Mouse (Mus musculus): ENCODE data around the gene Map4k5. TPM values are rescaled to one million over a fixed set of nuclear protein-coding genes. Genes with fewer than 3 reads are reported as not detected.

Map4k5 gene
- total RNA-seq, 4 experiments from 2014 or later, result 19.7 to 22.9 (median 22.4) TPM

DNA sequence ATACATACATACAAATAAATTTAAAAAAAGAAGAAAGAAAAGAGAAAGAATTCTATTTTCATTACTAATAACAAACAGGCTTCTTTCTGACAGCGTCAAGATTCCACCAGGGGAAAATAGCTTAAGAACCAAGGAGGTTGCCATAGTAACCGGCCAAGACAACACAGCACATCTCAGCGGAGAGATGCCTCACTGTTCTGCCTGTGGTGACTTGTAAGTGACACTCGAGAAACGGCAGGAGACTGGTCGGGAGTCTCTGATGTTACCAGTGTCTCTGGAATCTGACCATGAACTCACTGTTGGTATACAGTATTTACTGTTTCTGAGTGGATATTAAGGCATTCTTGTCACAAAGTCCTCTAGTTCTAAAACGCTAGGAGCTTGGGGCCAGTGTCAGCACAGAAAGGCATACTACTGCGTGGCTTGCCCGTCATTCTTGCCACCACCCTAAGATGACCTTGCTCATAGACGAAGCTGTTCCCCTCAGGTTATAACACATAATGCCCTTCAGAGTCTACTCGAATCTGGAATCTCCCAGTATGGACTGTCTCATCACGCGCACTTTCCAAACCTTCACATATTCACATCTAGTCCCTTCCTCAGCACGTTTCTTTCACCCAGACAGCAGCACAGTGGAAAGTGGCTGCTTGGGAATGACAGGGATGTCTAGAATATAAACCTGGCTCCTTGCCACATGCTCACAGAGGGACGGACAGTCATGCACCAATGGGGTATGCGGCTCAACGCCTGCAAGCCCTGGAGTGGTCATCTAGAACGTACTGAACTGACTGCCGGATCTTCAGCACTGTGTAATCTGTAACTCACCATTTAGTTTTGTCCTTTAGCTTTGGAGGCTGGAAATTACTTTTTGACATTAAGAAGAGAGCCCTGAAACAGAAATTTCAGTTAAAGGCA is 49.2 kb downstream of the Map4k5 start:
- no peak for DNase-seq (ENCODE audit: low spot score in 2 of 2)

DNA sequence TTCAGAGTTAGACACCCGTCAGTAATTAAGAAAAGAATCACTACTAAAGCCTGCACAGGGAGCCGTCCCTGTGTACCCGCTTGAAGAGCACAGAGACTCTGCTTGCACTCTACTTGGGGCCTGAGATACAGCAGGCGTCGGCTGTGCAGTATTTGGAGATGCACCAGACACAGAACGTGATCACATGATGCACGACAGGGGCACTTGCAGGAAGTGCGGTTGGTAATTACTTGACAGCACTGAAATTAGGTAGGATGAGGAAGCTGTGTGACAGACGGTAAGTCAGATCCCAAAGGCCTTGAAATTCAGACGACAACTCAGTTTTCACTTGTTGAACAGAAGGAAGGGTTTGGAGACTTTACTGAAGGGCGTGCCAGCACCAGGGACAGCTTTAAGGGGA is 54.6 kb downstream of the Map4k5 start:
- DNase-seq (ENCODE audit: low spot score in 2 of 2), result no peak

DNA sequence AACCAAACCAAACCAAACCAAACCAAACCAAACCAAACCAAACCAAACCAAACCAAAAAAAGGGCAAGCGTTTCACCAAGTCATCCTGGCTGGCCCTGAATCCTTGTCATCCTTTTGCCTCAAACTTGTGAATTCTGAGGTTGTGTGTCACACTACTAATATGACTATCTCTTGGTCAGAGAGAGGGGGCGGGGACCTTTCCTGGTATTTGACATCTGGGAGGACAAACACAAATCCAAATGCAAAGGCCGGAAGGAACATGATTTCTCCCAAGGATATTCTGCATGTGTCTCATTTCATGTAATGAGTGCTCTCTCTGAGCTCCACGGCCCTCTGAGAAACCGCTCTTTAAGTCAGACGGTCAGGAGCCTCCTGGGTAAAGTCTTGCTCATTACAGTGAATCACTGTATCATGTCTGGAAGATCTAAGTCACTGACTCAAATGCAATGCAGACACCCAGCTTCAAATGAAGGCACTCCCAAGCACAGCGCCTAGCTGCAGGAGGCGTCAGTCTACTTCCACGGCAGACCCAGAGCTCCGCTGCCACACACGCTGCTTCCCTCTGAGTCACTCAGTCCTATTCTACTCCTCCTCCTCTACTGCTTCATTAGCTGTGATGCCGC is 58.9 kb downstream of the Map4k5 start:
- DNase-seq (ENCODE audit: low spot score in 2 of 2), result no peak

DNA sequence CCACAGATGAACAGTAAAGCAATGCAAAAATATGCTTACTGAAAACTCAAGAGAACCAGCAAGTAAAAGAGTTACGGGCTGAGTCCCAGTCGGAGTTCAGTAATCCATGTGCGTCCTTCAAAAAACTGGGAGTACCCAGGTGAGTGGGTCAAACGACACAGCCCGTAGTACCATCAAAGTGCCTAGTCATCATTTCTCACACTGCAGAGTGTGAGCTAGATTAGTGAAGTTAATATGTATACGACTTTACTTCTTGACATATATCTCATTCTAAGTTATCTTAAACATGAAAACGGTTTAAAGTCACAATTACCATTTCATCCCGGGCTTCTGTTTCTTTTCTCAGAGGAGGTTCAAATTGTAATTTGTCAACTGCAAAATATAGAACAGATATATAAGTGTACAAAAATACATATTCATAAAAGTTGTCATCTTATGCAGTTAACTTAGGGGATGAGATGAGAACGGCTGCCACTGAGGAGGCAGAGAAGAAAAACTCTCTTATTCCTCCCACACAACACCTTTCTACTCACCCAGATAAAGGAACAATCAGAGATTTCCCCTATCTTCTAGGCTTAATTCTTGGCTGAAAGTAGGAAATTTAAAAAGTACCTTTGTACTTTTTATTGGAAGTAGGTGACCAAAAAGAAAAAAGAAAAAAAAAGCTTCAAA is 61.6 kb downstream of the Map4k5 start:
- DNase-seq (ENCODE audit: low spot score in 2 of 2), result no peak

DNA sequence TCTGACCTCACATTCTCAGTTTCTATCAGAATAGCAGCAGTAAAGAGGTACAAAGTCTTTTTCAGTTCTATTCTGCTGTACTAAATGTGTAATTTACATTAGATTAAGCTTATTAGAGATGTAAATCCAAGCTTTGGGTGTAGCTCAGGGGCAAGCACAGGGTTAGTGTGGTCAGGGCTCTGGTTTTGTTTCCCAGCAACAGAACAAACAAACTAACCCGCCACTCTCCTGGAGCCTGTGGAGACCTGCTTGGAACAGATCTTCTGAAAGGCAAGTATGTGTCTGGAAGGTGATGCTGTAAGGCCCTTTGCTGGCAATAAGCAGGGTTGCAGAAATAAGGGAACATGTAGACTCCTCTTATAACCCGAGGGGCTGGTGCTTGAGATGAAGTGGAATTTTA is 64.8 kb downstream of the Map4k5 start:
- DNase-seq (ENCODE audit: low spot score in 2 of 2), result no peak

DNA sequence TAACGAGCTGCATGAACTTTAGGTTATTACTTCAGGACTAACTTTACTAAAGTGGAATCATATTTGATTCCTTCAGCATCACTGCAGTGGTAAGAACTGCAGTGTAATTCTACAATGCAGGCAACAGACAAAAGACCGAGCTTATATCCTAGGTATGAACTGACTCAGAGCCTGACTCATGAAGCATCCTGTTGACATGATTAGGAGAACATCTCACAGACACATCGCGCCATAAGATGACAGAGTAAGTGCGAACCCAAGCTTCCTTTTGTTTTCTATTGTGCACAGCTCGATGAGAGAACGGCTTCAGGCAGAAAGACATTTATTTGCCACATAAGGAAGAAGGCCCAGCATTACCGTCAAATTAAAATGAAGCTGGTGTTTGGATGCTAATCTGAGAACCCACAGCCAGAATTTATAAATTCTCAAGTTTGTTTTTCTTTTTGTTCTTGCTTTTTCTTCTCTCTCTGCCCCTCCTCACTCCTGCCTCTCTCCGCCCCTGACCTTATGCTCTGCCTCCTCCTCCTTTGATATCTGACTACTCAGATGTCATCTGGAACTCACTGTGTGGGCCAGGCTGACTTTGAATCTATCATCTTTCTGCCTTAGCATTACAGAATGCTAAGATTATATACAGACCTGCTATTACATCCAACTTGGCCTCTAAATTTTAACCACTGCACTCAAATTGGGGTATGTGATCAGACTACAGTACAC is 68.0 kb downstream of the Map4k5 start:
- DNase-seq (ENCODE audit: low spot score in 2 of 2), result no peak

DNA sequence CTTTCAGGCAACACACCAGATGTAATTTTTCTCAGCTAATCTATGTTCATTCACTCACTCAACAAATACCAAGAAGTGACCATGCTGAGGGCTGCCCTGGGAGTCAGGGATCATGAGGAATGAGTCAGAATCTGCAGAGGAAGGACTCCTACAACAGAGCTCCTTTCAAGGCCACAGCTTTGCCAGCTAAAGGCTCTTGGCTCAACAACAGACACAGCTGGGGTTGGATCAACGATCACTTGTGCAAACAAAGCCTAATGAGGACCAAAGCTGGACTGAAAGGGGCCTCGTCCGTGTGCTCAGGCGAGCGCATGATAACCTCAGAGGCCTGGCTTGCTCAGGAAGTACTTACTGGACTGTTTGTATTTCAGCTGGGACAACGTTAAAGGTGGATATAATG is 78.7 kb downstream of the Map4k5 start:
- peak; percentile 12 to 24 for DNase-seq (ENCODE audit: low spot score in 2 of 2)

DNA sequence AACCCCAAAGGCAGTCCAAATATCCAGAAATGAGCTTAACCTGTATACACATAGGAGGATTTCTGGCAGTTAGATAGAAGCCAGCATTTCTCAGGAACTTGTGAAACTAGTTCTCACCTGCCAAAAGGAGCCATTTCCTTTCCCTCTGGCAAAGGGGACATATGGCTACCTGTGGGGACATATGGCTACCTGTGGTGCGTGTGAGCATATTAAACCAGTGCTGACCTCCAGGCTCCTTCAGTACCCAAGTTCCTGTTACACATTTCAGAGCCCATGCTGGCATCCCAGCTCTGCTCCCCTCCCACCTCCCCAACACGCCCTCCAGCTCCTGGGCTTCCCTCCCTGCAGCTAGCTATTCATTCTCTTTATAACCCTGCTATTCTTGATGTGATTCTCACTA is 79.4 kb downstream of the Map4k5 start:
- DNase-seq (ENCODE audit: low spot score in 2 of 2), result no peak

DNA sequence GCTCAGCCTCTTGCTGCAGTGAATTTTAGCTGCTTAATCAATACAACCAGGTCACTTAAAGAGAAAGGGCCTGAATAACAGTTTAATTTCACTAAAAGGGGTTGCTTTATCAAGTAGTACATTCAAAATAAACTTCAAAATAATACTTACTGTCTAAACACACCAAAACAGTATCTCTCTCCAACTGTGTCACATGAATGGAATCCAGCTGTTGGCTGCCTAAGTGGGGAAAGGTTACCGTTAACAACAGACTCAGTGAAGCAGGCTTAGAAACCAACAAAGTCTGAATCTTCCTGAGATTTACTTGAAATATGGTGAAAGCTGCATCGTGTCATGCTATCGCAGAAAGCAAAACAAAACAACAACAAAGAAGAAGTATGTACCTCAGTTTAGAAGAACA is 80.0 kb downstream of the Map4k5 start:
- no peak for DNase-seq (ENCODE audit: low spot score in 2 of 2)

DNA sequence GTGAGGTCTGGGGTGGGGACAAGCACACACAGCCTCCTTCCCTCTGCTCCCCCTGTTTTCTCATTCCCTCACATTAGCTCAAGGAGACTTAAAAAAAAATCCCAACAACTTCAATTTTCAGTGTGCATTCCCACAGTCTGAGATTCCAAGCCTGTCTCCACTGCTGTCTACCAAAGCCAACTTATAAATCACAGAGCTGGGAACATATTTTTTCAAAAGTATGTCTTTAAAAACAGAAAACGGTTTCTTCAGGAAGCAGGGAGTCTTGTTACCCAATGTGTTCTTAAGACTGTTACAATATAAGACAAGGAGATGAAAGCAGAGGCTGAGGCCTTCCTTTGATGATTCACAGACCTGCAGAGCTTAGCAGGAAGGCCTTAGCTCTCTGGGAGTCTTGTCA is 81.0 kb downstream of the Map4k5 start:
- DNase-seq (ENCODE audit: low spot score in 2 of 2), result no peak

DNA sequence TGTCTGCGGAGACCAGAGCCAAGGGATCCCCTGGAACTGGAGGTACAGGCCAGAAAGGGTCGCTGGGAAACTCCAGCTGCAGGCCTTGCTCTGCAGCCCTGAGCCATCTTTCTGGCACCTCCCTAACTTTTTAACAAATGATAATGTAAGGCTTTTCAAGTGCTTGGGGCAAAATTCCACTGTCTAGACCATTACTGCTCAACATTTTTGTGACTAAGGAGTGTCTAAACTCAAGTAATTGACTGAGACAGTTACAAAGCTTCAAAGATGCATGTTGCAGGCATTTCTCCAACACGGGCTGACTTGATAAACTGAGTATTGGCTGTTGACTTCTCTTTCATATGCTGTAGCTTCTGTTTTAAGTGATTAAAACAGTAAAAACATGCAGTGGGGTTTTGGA is 83.6 kb downstream of the Map4k5 start:
- DNase-seq (ENCODE audit: low spot score in 2 of 2), result no peak

DNA sequence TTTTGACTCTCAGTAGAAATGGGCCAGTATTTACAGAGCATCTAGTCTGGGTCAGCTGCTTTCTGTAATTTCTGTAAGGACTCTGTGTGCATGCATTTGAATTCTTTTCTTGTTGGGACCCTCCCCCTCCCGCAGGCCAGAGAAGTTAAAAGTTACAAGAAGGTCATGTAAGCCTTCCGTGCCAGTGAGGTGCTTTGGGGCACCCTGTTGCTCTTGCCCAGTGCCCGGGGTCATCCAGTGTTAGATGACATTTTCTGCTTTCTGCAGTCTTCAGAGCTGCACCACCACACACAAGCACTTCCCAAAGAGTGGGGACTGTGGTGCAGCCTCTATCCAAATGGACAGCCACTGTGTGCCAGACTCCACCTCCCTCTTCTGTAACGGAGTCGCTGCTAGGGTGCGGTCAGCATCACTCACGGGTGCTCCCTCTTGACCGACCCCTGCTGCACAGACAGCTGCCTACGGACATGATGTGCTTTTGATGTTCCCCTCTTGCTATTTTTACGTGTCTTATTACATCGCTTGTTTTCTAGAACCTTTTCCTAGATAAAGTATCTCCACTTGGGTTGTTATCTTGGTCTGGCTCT is 85.5 kb downstream of the Map4k5 start:
- DNase-seq (ENCODE audit: low spot score in 2 of 2), result no peak

DNA sequence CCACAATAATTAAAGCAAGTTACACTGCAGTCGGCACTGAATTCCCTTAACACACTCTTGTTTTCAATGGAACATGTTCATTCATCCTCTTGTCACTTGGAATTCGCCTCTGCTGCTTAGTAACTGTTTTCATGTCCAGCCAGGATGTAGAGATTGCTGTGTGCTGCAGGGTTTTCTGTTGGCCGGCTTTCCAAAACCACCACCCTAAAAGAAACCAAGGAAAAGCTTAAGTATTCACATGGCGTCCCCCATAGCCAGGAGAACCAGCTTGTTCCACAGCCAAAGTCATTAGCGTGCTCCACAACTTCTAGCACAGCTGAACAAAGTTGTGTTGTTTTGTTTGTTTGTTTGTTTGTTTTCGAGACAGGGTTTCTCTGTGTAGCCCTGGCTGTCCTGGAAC is 87.9 kb downstream of the Map4k5 start:
- no peak for DNase-seq (ENCODE audit: low spot score in 2 of 2)

DNA sequence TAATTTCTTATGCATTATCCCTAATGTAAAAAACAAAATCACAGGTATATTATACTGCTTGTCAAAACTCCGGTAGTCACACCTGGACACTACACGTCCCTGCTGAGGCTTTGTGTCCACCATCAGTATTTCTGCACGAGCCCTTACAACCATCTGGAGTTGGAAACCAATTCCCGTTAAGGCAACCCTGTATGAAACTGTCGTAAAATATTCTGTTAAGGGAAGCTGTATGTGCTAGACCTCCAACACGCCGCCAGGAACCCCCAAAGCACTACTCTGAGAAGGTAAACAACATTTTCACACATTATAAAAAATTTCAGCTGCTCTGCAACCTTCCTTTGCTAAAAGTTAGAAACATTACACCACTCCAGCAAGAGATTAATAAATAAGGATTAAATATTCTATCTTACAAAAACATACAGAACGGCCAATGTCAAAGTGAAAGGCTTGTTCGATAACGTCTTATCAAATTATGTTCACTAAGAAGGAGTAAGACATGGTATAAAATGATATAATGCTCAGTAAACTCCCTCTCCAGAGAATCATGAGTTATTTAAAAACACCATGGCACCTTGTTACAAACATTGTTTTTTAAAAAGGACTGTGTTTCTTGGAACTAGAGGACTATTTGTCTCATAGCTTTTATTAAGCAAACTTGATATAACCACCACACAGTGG is 88.5 kb downstream of the Map4k5 start:
- no peak for DNase-seq (ENCODE audit: low spot score in 2 of 2)

DNA sequence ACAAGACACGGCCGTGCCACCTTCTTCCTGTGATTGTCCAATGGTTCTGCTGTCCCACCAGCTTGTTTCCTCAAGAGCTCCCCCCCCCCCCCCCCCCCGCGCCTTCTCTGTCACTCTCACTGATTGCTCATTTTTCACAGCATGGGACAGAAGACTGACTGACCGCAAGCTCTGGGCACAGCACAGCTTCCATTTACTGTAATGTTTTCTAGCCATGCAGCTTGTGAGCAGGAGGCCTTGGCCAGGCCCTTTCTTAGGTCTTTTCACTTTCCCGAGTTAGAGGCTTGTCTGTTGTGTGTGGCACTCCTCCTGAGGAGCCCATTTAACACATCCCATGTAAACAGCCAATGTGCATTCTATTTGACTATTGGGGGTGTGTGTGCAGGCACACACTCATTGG is 89.8 kb downstream of the Map4k5 start:
- no peak for DNase-seq (ENCODE audit: low spot score in 2 of 2)

DNA sequence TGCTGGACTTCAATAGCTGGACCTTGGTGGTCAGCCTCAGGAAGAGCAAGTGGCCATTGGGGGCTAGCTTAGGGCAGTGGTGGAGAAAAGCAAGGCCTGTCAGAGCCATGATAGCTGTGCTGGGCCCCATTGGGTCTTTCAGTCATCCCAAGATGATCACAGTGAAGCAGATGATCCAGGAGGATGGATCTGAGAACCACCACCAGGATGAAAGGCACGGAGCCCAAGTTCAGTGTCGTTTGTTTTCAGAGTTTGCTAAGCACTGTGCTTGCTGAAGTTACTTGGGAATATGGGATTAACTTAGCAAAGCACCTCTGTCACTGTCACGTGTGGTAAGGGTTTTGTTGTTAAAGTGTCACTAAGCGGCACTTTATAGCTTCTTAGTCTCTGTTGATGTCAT is 92.4 kb downstream of the Map4k5 start:
- DNase-seq (ENCODE audit: low spot score in 2 of 2), result no peak

DNA sequence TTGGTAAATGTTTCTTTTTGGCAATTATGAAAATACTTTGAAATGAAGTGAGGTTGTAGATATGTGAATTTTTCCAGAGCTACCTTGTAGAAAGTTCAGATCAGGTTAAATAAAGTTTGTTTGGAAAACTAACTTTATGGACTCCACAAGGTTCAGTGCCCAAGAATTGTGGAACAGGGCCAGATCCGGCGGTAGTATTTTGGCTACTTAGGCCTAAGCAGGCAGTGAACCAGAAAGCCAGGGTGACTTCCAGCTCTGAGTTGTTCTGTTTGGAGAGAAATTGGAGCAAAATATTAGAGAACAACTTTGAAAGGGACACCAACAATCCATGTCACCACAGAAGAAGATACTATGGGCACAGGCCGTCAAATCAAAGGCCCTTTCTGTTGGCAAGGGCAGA is 96.7 kb downstream of the Map4k5 start:
- DNase-seq (ENCODE audit: low spot score in 2 of 2), result no peak

DNA sequence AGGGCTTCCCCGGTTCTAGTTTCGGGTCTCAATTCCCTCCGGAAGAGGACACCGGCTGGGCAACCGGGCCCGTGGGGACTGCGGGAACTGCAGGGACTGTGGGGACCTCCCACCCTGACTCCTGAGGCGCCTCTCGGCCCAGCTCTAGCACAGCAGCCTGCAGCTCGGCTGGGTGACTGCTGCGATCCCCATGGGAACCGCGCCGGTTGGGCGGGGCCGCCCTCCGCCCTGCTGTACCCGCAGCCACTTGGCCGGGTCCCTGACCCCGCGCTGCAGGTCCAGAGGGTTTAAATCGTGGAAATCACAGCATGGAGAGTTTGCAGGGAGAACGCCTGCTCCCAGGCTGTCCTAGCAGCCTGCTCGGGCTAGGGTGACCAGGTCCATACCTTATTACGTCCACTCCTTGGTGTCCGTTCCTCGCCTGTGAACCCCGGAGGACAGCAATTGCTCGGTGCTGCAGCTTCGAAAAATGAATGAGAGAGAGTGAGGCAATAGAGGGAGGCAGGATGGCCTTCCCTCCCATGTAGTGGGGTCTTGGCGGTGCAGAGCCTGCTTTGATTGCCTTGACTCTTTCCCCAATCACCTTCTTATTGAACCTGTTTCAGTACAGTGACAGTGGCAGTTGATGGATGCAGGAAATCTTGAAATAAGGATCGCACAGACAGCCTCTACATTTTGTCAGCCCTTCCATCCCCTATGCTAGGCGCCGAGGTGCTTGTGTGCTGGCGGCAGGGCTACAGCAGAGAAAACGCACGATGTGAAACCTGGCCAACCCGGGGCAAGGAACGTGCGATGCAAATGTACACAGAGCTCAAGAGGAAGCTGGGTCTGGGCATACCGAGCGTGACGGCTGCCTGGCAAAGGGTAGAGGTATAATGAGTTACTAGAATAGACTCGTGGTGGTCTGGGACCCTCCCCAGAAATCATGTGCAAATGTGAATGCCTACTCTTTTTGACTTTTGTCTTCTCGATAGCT is 102.2 kb downstream of the Map4k5 start, which contains the start of gene Cdkl1:
TSS of gene Cdkl1 (minus strand) at position 738 of the 976 bp plus-strand sequence.
- DNase-seq (ENCODE audit: low spot score in 2 of 2), result peak; percentile 6 to 27

DNA sequence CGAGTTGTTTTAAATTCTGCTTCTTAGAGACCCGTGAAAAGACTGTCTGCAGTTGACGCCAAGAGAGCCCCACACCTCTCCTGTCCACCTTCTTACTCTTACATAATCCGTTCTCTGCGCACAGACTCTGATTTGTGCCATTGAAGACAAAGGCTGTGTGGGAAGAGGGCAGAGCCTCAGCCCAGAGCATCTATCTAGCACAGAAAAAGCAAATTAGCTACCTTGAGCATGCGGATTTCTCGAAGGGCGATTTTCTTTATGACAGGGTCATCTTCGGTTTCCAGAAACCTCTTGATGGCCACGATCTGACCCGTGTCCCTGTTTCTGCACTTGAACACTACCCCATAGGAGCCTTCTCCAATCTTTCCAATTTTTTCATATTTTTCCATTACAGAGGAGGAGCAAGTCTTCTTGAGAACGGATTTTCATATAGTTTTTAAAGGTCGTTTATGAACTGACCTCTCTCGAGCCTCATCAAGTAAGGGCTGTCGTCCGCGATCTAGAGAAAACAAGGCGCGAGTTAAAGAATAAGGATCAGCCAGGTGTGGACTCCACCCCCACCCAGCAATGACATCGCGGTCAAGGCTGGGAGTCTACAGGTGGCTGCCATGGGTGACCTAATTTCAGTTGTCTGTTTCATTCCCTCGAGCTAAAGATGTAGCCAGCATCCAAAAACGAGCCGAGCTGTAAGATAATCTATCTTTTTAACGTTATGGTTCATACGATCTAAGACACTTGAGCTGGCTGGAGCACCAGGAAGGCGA is 103.1 kb downstream of the Map4k5 start:
- DNase-seq (ENCODE audit: low spot score in 2 of 2), result no peak
